Mouse (Mus musculus) neural tube, embryonic 10.5 days (tissue): ENCODE measurements at regions not wholly inside any gene's neighbourhood (a gene's known extent, or its start where the extent isn't known, plus 50 kb on each side); places are given as distances from the start of the nearest gene placed in this dataset.

Source experiments
- DNase-seq: peaks from one replicate; pipeline ENCODE4 v3.0.0-alpha.2; 2017; ENCODE audit warnings: low spot score; ENCODE audit errors: extremely low spot score

- no peak for DNase-seq
These were observed 1016.1 kb downstream of the Ttll7 start for GRCm38 (mm10) chr3:147868281-147868680.

DNA sequence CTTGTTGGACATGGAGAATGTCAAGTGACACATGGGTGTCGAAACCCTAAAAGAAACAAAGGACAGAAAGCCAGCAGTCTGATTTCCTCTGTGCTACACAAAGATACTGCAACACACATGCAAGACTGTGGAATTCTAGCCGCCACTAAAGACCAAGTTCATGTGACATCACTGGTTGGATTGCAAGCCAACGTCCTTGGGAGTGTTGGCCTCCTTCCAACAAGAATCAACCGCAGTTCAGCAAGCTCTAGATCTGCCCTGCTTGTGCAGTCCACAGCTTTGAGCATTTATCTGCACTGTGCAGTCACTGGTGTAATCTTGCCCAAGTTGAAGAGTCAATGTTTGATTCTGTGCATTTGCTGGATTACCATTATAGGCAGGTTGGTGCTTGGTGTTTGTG lies 1001.2 kb downstream of the Ttll7 start:
- no peak for DNase-seq

DNA sequence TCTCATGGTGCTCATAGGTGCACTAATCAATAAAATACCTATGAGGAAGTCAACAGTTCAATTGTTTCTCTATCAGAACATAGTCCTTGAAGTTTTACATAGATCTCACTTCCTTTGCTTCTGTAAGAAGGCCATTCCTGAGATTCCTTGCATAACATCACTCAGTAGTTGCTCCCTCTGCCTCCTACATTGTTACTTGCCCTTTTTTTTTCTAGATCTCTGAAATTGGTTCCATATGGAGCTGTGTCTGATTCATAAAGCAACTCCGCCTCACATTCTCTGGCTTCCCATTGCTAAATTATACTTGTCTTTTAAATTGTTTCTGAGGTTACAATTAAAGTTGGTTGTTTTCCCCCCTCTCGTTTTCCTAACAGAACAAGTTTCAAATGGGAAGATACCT lies 1000.7 kb downstream of the Ttll7 start:
- no peak for DNase-seq

GRCm38 (mm10) chr3:147841357-147841756 lies 989.2 kb downstream of the Ttll7 start:
- DNase-seq, result no peak

DNA sequence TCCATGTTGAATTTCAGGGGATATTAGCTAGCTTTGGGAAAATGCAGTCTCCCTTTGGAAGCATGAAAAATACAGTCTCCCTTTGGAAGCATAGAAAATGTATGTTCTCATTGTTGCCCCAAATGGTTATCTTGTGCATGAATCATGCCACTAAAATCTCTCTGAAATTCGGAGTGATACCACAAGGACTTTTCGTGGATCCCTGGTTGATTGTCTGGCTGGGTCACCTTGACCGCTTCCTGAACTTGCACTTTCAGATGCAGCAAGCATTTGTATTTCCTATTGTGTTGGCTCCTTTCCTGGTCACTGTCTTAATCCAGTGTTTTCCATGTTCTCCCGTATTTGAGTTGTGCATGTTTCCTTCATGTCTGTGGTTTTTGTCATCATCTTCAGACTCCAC lies 986.6 kb downstream of the Ttll7 start:
- DNase-seq, result no peak

GRCm38 (mm10) chr3:147835716-147836115 lies 983.5 kb downstream of the Ttll7 start:
- DNase-seq, result no peak

GRCm38 (mm10) chr3:147825337-147825736 lies 973.2 kb downstream of the Ttll7 start:
- DNase-seq, result no peak

DNA sequence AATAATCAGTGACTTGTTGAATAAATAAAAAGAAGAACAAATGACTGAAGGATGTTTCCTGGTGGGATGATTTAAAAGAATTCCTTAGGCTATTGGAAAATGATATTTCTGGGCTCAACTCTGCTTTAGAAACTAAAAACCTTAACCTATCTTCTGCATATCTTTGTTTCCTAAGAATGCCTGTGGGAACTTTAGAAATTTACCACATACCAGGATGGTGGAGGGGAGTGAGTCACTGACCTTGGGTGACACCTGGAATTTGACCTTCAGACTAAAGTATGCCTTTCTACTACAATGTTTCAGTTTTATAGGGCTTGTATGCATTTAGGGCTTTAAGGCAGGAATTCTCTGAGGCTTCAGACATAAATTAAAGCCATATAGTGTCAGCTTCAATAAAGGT lies 972.3 kb downstream of the Ttll7 start:
- DNase-seq, result no peak

DNA sequence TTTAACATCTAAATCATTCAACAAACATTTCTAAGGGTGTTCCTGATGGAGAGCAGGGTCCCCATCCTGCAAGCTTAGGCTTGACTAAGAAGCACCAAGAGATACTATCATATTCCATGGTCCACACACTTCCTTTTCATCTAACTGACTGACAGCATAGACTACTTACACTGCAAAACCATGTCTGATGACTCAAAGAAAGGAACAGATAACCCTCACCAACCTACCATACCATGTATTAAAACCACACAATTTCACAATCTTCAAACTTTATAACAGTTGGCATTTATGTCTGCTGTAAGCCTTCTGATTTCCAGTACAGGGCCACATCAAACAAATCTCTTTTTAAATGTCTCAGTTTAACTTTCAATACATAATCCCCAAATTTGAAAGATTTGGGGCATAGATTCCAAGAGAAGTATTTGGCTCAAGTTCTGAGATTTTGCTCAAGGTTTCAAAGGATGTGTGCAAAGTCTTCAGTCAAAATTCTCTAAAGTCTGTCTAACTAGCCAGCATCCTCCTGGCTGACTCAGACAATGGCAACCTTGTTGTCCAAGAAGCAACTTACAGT lies 962.0 kb downstream of the Ttll7 start:
- no peak for DNase-seq

- no peak for DNase-seq
These were observed 950.4 kb downstream of the Ttll7 start for GRCm38 (mm10) chr3:147802546-147802945.

- no peak for DNase-seq
These were observed 944.4 kb downstream of the Ttll7 start for GRCm38 (mm10) chr3:147796524-147796923.

- DNase-seq, result no peak
These were observed 942.9 kb downstream of the Ttll7 start for GRCm38 (mm10) chr3:147795116-147795515.

GRCm38 (mm10) chr3:147786555-147786954 lies 934.4 kb downstream of the Ttll7 start:
- DNase-seq, result no peak

GRCm38 (mm10) chr3:147750842-147751191 lies 898.6 kb downstream of the Ttll7 start:
- no peak for DNase-seq

GRCm38 (mm10) chr3:147749939-147750841 lies 898.0 kb downstream of the Ttll7 start:
- no peak for DNase-seq

- no peak for DNase-seq
These were observed 897.3 kb downstream of the Ttll7 start for GRCm38 (mm10) chr3:147749442-147749841.

GRCm38 (mm10) chr3:147736673-147737439 lies 884.7 kb downstream of the Ttll7 start:
- DNase-seq, result no peak

GRCm38 (mm10) chr3:147716391-147716790 lies 864.2 kb downstream of the Ttll7 start:
- DNase-seq, result no peak

DNA sequence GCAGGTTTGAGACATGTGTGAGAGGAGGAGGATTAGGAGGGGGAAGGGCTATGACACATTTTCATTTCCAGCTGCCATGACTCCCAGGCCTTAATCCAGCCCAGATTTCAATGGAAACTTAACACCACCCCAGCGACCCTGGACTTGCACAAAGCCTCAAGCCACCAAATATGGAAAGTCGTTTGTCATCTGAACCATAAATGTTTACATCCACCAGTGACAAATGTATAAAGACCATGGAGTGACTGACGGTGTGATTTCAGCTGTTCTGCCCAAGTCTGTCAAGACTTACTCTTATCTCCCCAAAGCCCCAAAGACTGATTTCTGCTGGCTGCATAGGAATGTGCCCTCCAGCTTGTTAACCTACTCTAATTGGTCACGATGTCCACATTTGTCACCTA lies 855.2 kb downstream of the Ttll7 start:
- peak; percentile 25 for DNase-seq

DNA sequence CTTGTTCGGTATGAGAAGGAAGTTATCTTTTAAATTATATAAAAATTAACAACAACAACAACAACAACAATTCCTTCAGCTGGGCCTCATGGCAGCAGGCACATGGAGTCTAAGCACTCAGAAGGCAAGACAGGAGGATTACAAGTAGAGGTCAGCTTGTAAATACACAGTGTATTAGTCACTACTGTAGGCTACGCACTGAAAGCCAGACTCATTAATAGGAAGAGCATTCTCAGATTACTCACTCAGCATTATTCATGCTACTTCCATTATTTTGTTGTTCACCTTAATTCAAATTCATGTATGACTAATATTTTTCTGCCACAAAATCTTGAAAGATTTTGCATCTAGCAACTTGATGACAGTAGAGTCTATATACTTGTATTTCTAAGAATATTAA lies 831.6 kb downstream of the Ttll7 start:
- DNase-seq, result no peak

- no peak for DNase-seq
These were observed 828.1 kb downstream of the Ttll7 start for GRCm38 (mm10) chr3:147680299-147680698.

DNA sequence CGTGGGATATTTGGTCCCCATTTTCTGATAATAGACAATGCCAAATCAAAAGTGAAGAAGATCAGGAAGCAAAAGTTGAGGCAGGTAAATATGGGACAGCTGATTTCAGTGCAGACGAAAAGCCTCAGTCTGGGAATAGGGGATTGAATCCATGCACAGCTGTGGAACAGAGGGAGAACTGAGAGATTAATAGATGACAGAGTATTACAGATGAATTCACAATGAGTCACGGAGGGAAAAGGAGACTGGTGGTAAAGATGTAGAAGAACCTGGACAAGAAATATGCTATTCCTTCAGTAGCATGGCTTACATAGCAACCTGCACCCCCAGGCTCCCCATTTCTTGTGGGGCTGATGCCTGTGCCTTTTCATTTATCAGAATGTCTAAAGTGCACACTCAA lies 810.4 kb downstream of the Ttll7 start:
- DNase-seq, result no peak
